Mouse (Mus musculus): ENCODE data around the gene Sh3bgrl2. TPM values are rescaled to one million over a fixed set of nuclear protein-coding genes. Genes with fewer than 3 reads are reported as not detected.

Gene Sh3bgrl2
- total and polyA plus RNA-seq, 3 experiments, result not detected

GRCm38 (mm10) chr9:83533044-83533769 is 14.9 kb upstream of the Sh3bgrl2 start:
- no peak overlapping the region for H3K9ac ChIP-seq (ENCODE audit: control insufficient read depth, low read depth, low read length, poor library complexity, severe bottlenecking)
- no peaks in the 10 kb centered on the region for H3K4me1 ChIP-seq (ENCODE audit: control insufficient read depth in 1 of 2, insufficient read depth in 2 of 2, low read length in 2 of 2)
- no peaks in the 10 kb centered on the region for H3K27me3 ChIP-seq (ENCODE audit: control insufficient read depth in 1 of 2, insufficient read depth in 2 of 2, low read length in 2 of 2)
- H3K4me3 ChIP-seq (ENCODE audit: control insufficient read depth in 1 of 2, insufficient read depth in 1 of 2, low read depth in 2 of 2, low read length in 2 of 2), result no peak overlapping the region
- no peak overlapping the region for H3K27ac ChIP-seq (ENCODE audit: control insufficient read depth, low read depth, low read length)
- H3K36me3 ChIP-seq (ENCODE audit: control insufficient read depth in 1 of 2, insufficient read depth in 2 of 2, low read length in 2 of 2), result no peaks in the 10 kb centered on the region
- no peaks in the 10 kb centered on the region for H3K9me3 ChIP-seq (replicated peaks; ENCODE audit: insufficient read depth, low read length)
- H3K79me2 ChIP-seq (ENCODE audit: control insufficient read depth, insufficient read depth, low read length, poor library complexity), result no peaks in the 10 kb centered on the region
- no peak for DNase-seq (ENCODE audit: low read depth, low spot score)
- no peak for TF ChIP-seq TAL1 (IDR thresholded peaks at IDR 0.05; ENCODE audit: low read length)
- no peak for TF ChIP-seq POLR2A (IDR thresholded peaks at IDR 0.05; ENCODE audit: control insufficient read depth in 1 of 2, insufficient read depth in 1 of 2, low read depth in 1 of 2, low read length in 2 of 2, poor library complexity in 1 of 2)
- TF ChIP-seq CHD1 (IDR thresholded peaks at IDR 0.05; ENCODE audit: low read depth, low read length), result no peak
- no peak for TF ChIP-seq TBP (IDR thresholded peaks at IDR 0.05; ENCODE audit: low read depth, low read length)
- TF ChIP-seq MEF2A (IDR thresholded peaks at IDR 0.05; ENCODE audit: extremely low read depth, insufficient replicate concordance, low read depth, low read length, poor library complexity, severe bottlenecking), result no peak
- TF ChIP-seq CTCF (IDR thresholded peaks at IDR 0.05 in 2 of 3, conservative IDR thresholded peaks at IDR 0.05 in 1 of 3; ENCODE audit: control insufficient read depth in 1 of 3, insufficient read depth in 1 of 3, low read depth in 2 of 3, low read length in 3 of 3, poor library complexity in 1 of 3, severe bottlenecking in 1 of 3), result no peak
- TF ChIP-seq BHLHE40 (IDR thresholded peaks at IDR 0.05; ENCODE audit: borderline replicate concordance, low read depth, low read length), result no peak
- no peak for TF ChIP-seq MAZ (IDR thresholded peaks at IDR 0.05; ENCODE audit: low read depth, low read length)
- TF ChIP-seq NELFE (IDR thresholded peaks at IDR 0.05; ENCODE audit: low read depth, low read length), result no peak
- TF ChIP-seq KAT2A (conservative IDR thresholded peaks at IDR 0.05; ENCODE audit: low read depth, low read length), result no peak
- no peak for TF ChIP-seq USF2 (IDR thresholded peaks at IDR 0.05; ENCODE audit: borderline replicate concordance in 1 of 2, insufficient read depth in 1 of 2, low read depth in 1 of 2, low read length in 2 of 2)
- TF ChIP-seq POLR2AphosphoS5 (IDR thresholded peaks at IDR 0.05; ENCODE audit: borderline replicate concordance, low read depth, low read length), result no peak
- no peak for TF ChIP-seq GABPA (IDR thresholded peaks at IDR 0.05; ENCODE audit: low read depth, low read length)
- TF ChIP-seq ELF1 (IDR thresholded peaks at IDR 0.05; ENCODE audit: low read depth, low read length), result no peak
- no peak for TF ChIP-seq MYB (IDR thresholded peaks at IDR 0.05; ENCODE audit: low read depth, low read length)
- TF ChIP-seq MAX (IDR thresholded peaks at IDR 0.05; ENCODE audit: low read length), result no peak
- TF ChIP-seq TCF12 (IDR thresholded peaks at IDR 0.05; ENCODE audit: low read depth, low read length), result no peak
- no peak for TF ChIP-seq POLR2AphosphoS2 (IDR thresholded peaks at IDR 0.05; ENCODE audit: low read length)

- H3K9me3 ChIP-seq (replicated peaks; ENCODE audit: insufficient read depth, low read length), result no peaks in the 10 kb centered on the region
- TF ChIP-seq GATA1 (IDR thresholded peaks at IDR 0.05; ENCODE audit: low read depth, low read length), result no peak
- no peak for TF ChIP-seq MEF2A (IDR thresholded peaks at IDR 0.05; ENCODE audit: extremely low read depth, insufficient replicate concordance, low read depth, low read length, poor library complexity, severe bottlenecking)
- no peak for TF ChIP-seq NELFE (IDR thresholded peaks at IDR 0.05; ENCODE audit: low read depth, low read length)
- TF ChIP-seq ELF1 (IDR thresholded peaks at IDR 0.05; ENCODE audit: low read depth, low read length), result no peak
- no peak for TF ChIP-seq UBTF (IDR thresholded peaks at IDR 0.05; ENCODE audit: borderline replicate concordance, insufficient read depth, low read depth, low read length)
- no peak for TF ChIP-seq JUND (IDR thresholded peaks at IDR 0.05; ENCODE audit: low read depth, low read length)
- no peaks in the 10 kb centered on the region for H3K36me3 ChIP-seq (ENCODE audit: control insufficient read depth in 1 of 2, insufficient read depth in 2 of 2, low read length in 2 of 2)
- no peaks in the 10 kb centered on the region for H3K4me1 ChIP-seq (ENCODE audit: control insufficient read depth in 1 of 2, insufficient read depth in 2 of 2, low read length in 2 of 2)
- no peaks in the 10 kb centered on the region for H3K79me2 ChIP-seq (ENCODE audit: control insufficient read depth, insufficient read depth, low read length, poor library complexity)
- H3K27me3 ChIP-seq (ENCODE audit: control insufficient read depth in 1 of 2, insufficient read depth in 2 of 2, low read length in 2 of 2), result no peaks in the 10 kb centered on the region
- no peak overlapping the region for H3K9ac ChIP-seq (ENCODE audit: control insufficient read depth, low read depth, low read length, poor library complexity, severe bottlenecking)
- H3K27ac ChIP-seq (ENCODE audit: control insufficient read depth, low read depth, low read length), result no peak overlapping the region
- H3K4me3 ChIP-seq (ENCODE audit: control insufficient read depth in 1 of 2, insufficient read depth in 1 of 2, low read depth in 2 of 2, low read length in 2 of 2), result no peak overlapping the region
- DNase-seq (ENCODE audit: low read depth, low spot score), result no peak
These were observed 11.2 kb upstream of the Sh3bgrl2 start for GRCm38 (mm10) chr9:83536959-83537358.

Data from MEL (cell line).